Mouse (Mus musculus) mature B cell (primary cell): ENCODE results near the gene Capn7.

Source experiments
- in situ Hi-C: fragments of 300-500 bp; cut with MboI; formaldehyde crosslinking; loops from 2 replicates; pipeline ENCODE4 v1.14.3; 2019

Gene Capn7

GRCm38 (mm10) chr14:31412651-31413056 is 76.2 kb downstream of the Capn7 start:
- in situ Hi-C loops = no loop called here

GRCm38 (mm10) chr14:31413475-31414086 is 77.1 kb downstream of the Capn7 start:
- in situ Hi-C loops = no loop called here

GRCm38 (mm10) chr14:31414235-31414966 is 78.0 kb downstream of the Capn7 start:
- in situ Hi-C loops = no loop called here

DNA sequence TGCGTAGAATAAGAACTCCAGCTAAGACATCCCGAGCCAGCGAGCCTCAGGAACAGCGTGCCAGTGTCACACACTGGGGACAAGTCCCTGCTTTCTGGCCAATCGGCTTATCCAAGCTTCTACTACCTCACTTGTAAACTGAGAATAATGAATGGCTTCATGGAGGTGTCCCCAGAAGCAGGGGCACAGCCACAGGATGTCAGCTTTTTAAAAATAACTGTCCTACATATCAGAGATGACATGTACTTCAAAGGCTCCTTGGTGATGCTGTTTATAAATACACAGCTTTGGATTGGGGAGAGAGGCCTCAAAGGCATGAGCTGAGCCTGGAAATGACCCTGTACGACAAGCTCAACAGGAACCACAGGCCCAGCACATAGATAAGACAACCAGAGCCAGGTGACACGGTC is 78.5 kb downstream of the Capn7 start:
- in situ Hi-C loops = no loop called here

GRCm38 (mm10) chr14:31416411-31416810 is 80.0 kb downstream of the Capn7 start:
- in situ Hi-C loops = no loop called here

GRCm38 (mm10) chr14:31416835-31417549 is 80.6 kb downstream of the Capn7 start:
- in situ Hi-C loops = no loop called here

DNA sequence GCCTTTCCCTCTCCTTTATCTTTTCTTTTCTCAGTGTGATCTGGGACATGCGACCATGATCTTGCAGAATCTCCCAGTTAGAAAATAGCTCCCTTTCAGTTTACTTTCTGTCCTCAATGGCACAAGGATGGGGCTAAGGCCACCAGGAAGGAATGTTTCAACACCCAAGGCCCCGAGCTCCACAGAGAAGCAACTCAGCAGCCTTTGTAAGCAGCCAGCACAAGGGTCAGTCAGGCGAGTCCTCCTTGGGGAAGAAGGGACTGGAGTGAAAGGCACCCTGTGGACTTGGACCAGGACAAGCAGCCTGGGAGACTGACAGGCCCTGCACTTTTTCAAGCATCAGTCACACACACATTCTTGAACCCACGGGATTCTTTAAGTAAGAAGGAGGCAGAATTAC is 82.8 kb downstream of the Capn7 start:
- in situ Hi-C loops = no loop called here

DNA sequence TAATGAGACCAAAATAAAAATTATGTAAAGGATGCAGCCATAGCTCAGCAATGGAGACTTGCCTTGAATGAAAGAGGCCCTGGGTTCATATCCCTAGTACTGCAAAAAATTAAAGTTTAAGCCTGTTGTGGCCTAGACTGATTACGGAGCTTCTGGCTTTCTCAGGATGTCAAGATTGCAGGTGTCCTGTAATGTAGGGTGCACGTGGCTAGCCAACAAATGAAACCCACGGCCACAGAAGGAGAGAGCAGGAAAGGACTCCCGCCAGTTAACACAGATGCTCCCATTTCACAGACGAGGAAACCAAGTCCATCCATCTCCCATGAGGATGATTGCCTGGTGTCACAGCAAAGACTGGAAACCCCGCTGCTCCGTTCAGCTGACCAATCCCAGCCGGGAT is 83.7 kb downstream of the Capn7 start:
- in situ Hi-C loops = no loop called here

- in situ Hi-C loops = no loop called here
Observed at GRCm38 (mm10) chr14:31420562-31420961, 84.1 kb downstream of the Capn7 start.

GRCm38 (mm10) chr14:31420985-31421384 is 84.5 kb downstream of the Capn7 start:
- in situ Hi-C loops = no loop called here
